Mouse (Mus musculus): ENCODE measurements around the gene Zmynd19. TPM values are rescaled to one million over a fixed set of nuclear protein-coding genes. Genes with fewer than 3 reads are reported as not detected.

Zmynd19 gene
- total and polyA plus RNA-seq, 3 experiments, result 6.4 to 17.5 (median 16.7) TPM

DNA sequence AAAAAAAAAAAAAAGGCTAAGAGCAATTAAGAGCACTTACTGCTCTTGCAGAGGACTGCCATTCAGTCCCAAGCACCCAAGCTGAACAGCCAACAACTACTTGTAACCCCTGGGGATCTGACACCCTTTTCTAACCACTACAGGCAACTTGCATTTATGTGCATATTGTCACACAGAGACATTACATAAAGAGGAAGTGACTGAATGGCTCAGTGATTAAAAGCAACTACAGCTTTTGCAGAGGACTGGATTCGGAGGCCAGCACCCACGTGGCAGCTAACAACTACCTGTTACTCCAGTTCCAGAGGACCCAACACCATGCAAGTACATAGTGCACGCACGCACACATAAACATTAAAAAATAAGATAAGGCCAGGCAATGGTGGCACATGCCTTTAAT, 39.1 kb upstream of the Zmynd19 start:
- 84% methylated on average over 4 of the region's 4 CpGs for WGBS
- TF ChIP-seq POLR2A (IDR thresholded peaks at IDR 0.05; ENCODE audit: insufficient read depth, low read depth, low read length) (no peak), EP300 (IDR thresholded peaks at IDR 0.05; ENCODE audit: insufficient read depth, low read depth, low read length) (no peak), CTCF (IDR thresholded peaks at IDR 0.05) (no peak)
- intact Hi-C loops (cut with DNase I), result no loop called here

DNA sequence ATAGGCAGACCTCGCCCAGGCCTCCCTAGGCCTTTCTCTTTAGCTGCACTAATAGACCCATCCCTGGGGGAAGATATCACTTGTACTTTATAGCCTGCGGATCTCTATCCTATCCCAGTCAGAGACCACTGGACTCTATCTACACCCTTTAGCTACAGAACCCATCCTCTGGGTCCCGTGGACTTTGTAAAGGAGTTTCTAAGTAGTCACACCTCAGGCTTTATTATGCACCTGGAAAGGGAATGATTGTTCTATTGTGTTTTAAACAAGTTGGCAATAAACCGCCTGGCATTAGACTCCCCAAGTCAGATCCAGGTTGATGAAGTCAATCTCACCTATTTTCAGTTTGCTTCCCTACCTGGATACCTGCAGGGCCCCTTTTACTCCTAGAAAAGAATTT, 37.4 kb upstream of the Zmynd19 start:
- Histone ChIP-seq H3K4me1 (ENCODE audit: control insufficient read depth, insufficient read depth, low read length) (no peaks in the 10 kb centered on the region; the same call in none of the 2 replicates), H3K79me2 (replicated peaks; ENCODE audit: control insufficient read depth, insufficient read depth, low read length) (peaks cover 9% of the 10 kb centered on the region), H3K27me3 (ENCODE audit: control insufficient read depth, insufficient read depth, low read length) (no peaks in the 10 kb centered on the region), H3K36me3 (ENCODE audit: control insufficient read depth, insufficient read depth, low read length) (no peaks in the 10 kb centered on the region), H3K4me3 (no peak overlapping the region), H3K9ac (ENCODE audit: low read depth, low read length) (no peak overlapping the region), H3K27ac (no peak overlapping the region)
- 90% methylated on average over 4 of the region's 4 CpGs for WGBS
- no peak for TF ChIP-seq CTCF (IDR thresholded peaks at IDR 0.05)
- TF ChIP-seq EP300 (IDR thresholded peaks at IDR 0.05; ENCODE audit: insufficient read depth, low read depth, low read length), result no peak
- no peak for TF ChIP-seq POLR2A (IDR thresholded peaks at IDR 0.05; ENCODE audit: insufficient read depth, low read depth, low read length)
- intact Hi-C loops (cut with DNase I), result no loop called here
- no peak for DNase-seq

More for the DNA sequence above, 39.1 kb upstream of the Zmynd19 start:
- no peak overlapping the region for H3K9ac ChIP-seq (ENCODE audit: low read depth, low read length)
- H3K79me2 ChIP-seq (replicated peaks; ENCODE audit: control insufficient read depth, insufficient read depth, low read length), result peaks cover 10% of the 10 kb centered on the region
- no peaks in the 10 kb centered on the region for H3K27me3 ChIP-seq (ENCODE audit: control insufficient read depth, insufficient read depth, low read length)
- no peak overlapping the region for H3K27ac ChIP-seq
- DNase-seq, result no peak
- H3K4me3 ChIP-seq, result no peak overlapping the region
- peaks cover 10% of the 10 kb centered on the region for H3K36me3 ChIP-seq (ENCODE audit: control insufficient read depth, insufficient read depth, low read length)
- H3K4me1 ChIP-seq (ENCODE audit: control insufficient read depth, insufficient read depth, low read length), result peaks cover 2% of the 10 kb centered on the region

DNA sequence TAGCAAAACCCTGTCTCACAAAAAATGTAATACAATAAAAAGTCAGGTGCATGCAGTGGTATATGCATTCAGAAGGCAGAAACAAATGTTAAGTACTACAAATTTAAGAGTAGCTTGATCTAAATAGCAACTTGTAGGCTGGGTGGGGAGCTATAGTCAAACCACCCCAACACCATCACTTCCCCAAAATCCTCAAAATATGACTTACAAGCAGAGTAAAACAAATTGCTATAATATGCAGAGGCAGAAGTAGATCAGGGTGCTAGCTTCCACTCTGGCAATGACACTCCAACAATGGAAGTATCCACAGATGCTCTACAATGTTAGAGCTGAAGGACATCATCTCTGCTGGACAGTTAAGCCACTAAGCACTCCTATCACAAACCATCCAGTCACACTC, 37.0 kb upstream of the Zmynd19 start:
- no peaks in the 10 kb centered on the region for H3K27me3 ChIP-seq (ENCODE audit: control insufficient read depth, insufficient read depth, low read length)

DNA sequence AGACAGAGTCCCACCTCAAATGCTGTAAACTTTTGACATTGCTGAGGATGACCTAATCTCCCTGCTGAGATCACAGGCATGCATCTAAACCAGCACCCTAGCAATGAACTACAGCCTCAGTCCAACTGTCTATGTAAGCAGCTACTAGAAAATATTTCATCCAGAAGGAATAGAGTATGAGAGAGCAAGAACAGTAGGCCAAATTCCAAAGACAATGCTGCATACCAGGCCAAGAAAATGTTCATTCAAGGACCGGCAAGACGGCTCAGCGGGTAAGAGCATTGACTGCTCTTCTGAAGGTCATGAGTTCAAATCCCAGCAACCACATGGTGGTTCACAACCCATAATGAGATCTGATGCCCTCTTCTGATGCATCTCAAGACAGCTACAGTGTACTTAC, 34.8 kb upstream of the Zmynd19 start:
- no peak for DNase-seq
- no peaks in the 10 kb centered on the region for H3K27me3 ChIP-seq (ENCODE audit: control insufficient read depth, insufficient read depth, low read length)
- H3K4me3 ChIP-seq, result no peak overlapping the region
- H3K4me1 ChIP-seq (ENCODE audit: control insufficient read depth, insufficient read depth, low read length), result peaks cover 5% of the 10 kb centered on the region
- no peak overlapping the region for H3K27ac ChIP-seq
- TF ChIP-seq CTCF (IDR thresholded peaks at IDR 0.05), result no peak
- no peak for TF ChIP-seq EP300 (IDR thresholded peaks at IDR 0.05; ENCODE audit: insufficient read depth, low read depth, low read length)
- TF ChIP-seq POLR2A (IDR thresholded peaks at IDR 0.05; ENCODE audit: insufficient read depth, low read depth, low read length), result no peak
- WGBS, result 44% methylated on average over 3 of the region's 3 CpGs
- H3K79me2 ChIP-seq (replicated peaks; ENCODE audit: control insufficient read depth, insufficient read depth, low read length), result peaks cover 8% of the 10 kb centered on the region
- no peak overlapping the region for H3K9ac ChIP-seq (ENCODE audit: low read depth, low read length)
- intact Hi-C loops (cut with DNase I), result no loop called here
- H3K36me3 ChIP-seq (ENCODE audit: control insufficient read depth, insufficient read depth, low read length), result peaks cover 7% of the 10 kb centered on the region; the same call in 1 of the 2 replicates

More for the DNA sequence above, 37.0 kb upstream of the Zmynd19 start:
- intact Hi-C loops (cut with DNase I), result no loop called here
- H3K4me1 ChIP-seq (ENCODE audit: control insufficient read depth, insufficient read depth, low read length), result no peaks in the 10 kb centered on the region; the same call in none of the 2 replicates
- H3K4me3 ChIP-seq, result no peak overlapping the region
- no peak overlapping the region for H3K27ac ChIP-seq
- no peak overlapping the region for H3K9ac ChIP-seq (ENCODE audit: low read depth, low read length)
- peaks cover 9% of the 10 kb centered on the region for H3K79me2 ChIP-seq (replicated peaks; ENCODE audit: control insufficient read depth, insufficient read depth, low read length)
- H3K36me3 ChIP-seq (ENCODE audit: control insufficient read depth, insufficient read depth, low read length), result no peaks in the 10 kb centered on the region
- TF ChIP-seq CTCF (IDR thresholded peaks at IDR 0.05) (no peak), EP300 (IDR thresholded peaks at IDR 0.05; ENCODE audit: insufficient read depth, low read depth, low read length) (no peak), POLR2A (IDR thresholded peaks at IDR 0.05; ENCODE audit: insufficient read depth, low read depth, low read length) (no peak)
- DNase-seq, result no peak

DNA sequence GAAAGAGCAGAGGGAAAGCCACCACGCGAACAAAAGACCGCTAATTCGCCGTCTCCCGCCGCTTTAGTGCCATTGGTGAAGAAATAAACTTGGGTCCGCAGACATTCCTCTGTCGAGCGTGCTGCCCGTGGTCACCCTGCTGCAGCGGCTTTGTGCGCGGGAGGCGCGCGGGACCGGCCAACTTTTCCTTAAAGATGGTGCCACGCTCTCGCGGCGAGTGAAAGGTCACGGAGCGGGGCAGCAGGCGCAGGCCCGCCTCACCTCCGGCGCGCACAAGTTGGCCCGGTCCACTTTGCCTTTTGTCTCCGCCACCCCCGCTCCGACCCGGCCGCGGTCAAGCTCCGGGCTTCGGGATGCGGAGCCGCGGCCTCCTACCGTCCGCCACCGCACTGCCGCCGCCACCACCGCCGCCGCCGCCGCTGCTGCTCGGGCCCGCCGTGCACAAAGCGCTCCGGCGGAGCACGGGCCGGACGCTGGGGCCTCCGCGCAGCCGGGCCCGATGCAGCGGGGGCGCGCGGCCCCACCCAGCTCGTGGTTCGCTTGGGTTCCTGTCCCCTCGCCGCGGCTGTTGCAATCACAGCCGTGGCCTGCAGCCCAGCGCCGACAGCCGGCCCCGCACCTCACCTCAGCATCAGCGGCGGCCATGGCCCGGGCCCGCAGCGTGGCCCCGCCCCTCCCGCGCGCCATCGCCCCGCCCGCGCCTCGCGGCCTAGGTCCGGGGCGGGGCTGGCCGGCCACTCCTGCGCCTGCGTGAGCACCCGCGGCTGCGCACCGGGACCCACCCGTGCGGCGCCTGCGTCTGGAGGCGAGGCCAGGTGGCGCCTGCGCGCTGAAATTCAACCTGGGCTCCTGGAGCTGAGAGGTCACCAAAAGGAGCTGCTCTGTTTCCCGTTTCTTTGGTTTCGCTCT, 30.4 kb upstream of the Zmynd19 start, which contains the start of gene Ehmt1:
TSS of gene Ehmt1 (minus strand) at position 685 of the 909 bp plus-strand sequence.
- Histone ChIP-seq H3K4me1 (ENCODE audit: control insufficient read depth, insufficient read depth, low read length) (peaks cover 5% of the 10 kb centered on the region), H3K27me3 (ENCODE audit: control insufficient read depth, insufficient read depth, low read length) (no peaks in the 10 kb centered on the region), H3K36me3 (ENCODE audit: control insufficient read depth, insufficient read depth, low read length) (peaks cover 7% of the 10 kb centered on the region; the same call in 1 of the 2 replicates), H3K4me3 (peak within 1 kb of the TSS; percentile 87), H3K79me2 (replicated peaks; ENCODE audit: control insufficient read depth, insufficient read depth, low read length) (peaks cover 1% of the 10 kb centered on the region; the same call in 1 of the 2 replicates), H3K27ac (peak within 1 kb of the TSS; percentile 91), H3K9ac (ENCODE audit: low read depth, low read length) (peak within 1 kb of the TSS; percentile 95)
- peak; percentile 98 for DNase-seq
- WGBS, result under 1% methylated on average over 112 of the region's 112 CpGs
- intact Hi-C loops (cut with DNase I), result no loop called here
- TF ChIP-seq POLR2A (IDR thresholded peaks at IDR 0.05; ENCODE audit: insufficient read depth, low read depth, low read length) (peak; percentile 96), CTCF (IDR thresholded peaks at IDR 0.05) (peak; percentile 37), EP300 (IDR thresholded peaks at IDR 0.05; ENCODE audit: insufficient read depth, low read depth, low read length) (0 out of 2 replicates have a peak, but pooled peaks have one; percentile 35)

DNA sequence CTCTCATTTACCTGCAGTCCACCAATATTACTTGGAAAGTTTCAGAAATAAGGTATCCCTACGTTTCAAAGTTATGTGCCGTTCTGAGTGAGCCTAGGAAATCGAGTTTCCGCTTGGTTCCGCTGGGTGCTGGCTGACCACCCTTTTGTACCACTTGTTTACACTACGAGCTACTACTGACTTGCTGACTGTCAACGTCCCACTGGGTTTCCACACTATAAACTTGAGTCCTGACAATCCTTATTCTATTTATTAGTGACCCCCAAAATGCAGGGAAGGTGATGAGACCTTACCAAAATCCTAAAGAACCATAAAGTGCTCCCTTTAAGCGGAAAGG, 29.8 kb upstream of the Zmynd19 start:
- Histone ChIP-seq H3K79me2 (replicated peaks; ENCODE audit: control insufficient read depth, insufficient read depth, low read length) (peaks cover 1% of the 10 kb centered on the region; the same call in 1 of the 2 replicates), H3K27me3 (ENCODE audit: control insufficient read depth, insufficient read depth, low read length) (no peaks in the 10 kb centered on the region), H3K4me3 (peak overlapping the region; percentile 48), H3K36me3 (ENCODE audit: control insufficient read depth, insufficient read depth, low read length) (peaks cover 7% of the 10 kb centered on the region; the same call in 1 of the 2 replicates), H3K9ac (ENCODE audit: low read depth, low read length) (peak overlapping the region; percentile 64), H3K27ac (peak overlapping the region; percentile 91), H3K4me1 (ENCODE audit: control insufficient read depth, insufficient read depth, low read length) (peaks cover 5% of the 10 kb centered on the region)
- 10% methylated on average over 8 of the region's 8 CpGs for WGBS
- DNase-seq, result no peak
- TF ChIP-seq CTCF (IDR thresholded peaks at IDR 0.05), result no peak
- intact Hi-C loops (cut with DNase I), result no loop called here

Measured in heart, adult 2 months (tissue).